ENCODE assay signal across 20 mouse cellular contexts in the genomic region with DNA sequence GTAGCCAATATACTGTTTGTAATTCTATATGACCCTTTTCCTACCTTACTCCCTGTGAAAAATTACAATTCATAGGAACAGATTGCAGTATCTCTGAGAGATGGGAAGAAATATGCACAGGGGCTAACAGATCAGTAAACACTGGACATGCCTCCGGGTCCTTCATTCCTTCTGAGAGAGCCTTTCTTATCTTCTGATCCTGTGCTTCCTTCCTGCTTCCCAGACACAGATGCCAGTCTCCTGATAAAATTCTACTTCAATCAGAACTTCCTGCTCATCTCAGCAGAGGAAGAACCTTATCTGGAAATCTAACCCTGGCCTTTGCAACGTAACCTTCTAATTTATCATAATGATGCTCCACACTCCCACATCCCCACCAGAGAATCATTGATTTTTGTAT. TPM values are rescaled to one million over a fixed set of nuclear protein-coding genes. Genes with fewer than 3 reads are reported as not detected.
"Had no signal": no experiment of that assay in that cellular context is flagged by ENCODE, and none has a peak within 500 bp of the region (broad histone marks: within the 10 kb centered on the region; RNA-seq: fewer than 3 reads in every experiment).

No protein-coding gene starts in this region.

- H3K27me3 ChIP-seq: liver, embryonic 15.5 days; lung, embryonic 15.5 days; neural tube, embryonic 13.5 days; stomach, embryonic 15.5 days had no signal

- H3K9ac ChIP-seq: liver, embryonic 15.5 days; lung, embryonic 15.5 days; neural tube, embryonic 13.5 days; stomach, embryonic 15.5 days had no signal

- ATAC-seq: inflammation-experienced regulatory T-cells, adult 6 months; intestine, postnatal 0 days had no signal

- H3K27ac ChIP-seq: limb, embryonic 10.5 days; liver, embryonic 15.5 days; lung, embryonic 15.5 days; midbrain, embryonic 10.5 days; neural tube, embryonic 13.5 days; stomach, embryonic 15.5 days had no signal

- H3K36me3 ChIP-seq: limb, embryonic 10.5 days; liver, embryonic 15.5 days; lung, embryonic 15.5 days; midbrain, embryonic 10.5 days; neural tube, embryonic 13.5 days; stomach, embryonic 15.5 days had no signal

- H3K4me3 ChIP-seq: limb, embryonic 10.5 days; liver, embryonic 15.5 days; lung, embryonic 15.5 days; midbrain, embryonic 10.5 days; neural tube, embryonic 13.5 days; stomach, embryonic 15.5 days had no signal

- H3K4me1 ChIP-seq: limb, embryonic 10.5 days; liver, embryonic 15.5 days; lung, embryonic 15.5 days; midbrain, embryonic 10.5 days; neural tube, embryonic 13.5 days; stomach, embryonic 15.5 days had no signal

- H3K4me2 ChIP-seq: liver, embryonic 11.5 days; liver, embryonic 15.5 days; lung, embryonic 15.5 days; neural tube, embryonic 13.5 days; stomach, embryonic 15.5 days had no signal

- DNase-seq: kidney, postnatal 25 days; layer of hippocampus, adult 9-11 months; midbrain, embryonic 14.5 days; right cerebral cortex, postnatal 14 days; thymus, postnatal 36 days had no signal

- H3K9me3 ChIP-seq: limb, embryonic 10.5 days; liver, embryonic 15.5 days; lung, embryonic 15.5 days; midbrain, embryonic 10.5 days; neural tube, embryonic 13.5 days; stomach, embryonic 15.5 days had no signal

RNA-seq across cellular contexts. Expression of a gene that starts 6.4 kb away (rescaled TPM):
- total RNA-seq: left cerebral cortex, postnatal 14 days; megakaryocyte, adult 5-6 weeks had no signal
- polyA plus RNA-seq: inflammation-experienced regulatory T-cells, adult 6 months; intestine, postnatal 0 days; kidney, embryonic 14.5 days; limb, embryonic 10.5 days; limb, embryonic 14.5 days; liver, embryonic 11.5 days; liver, embryonic 15.5 days; lung, embryonic 15.5 days; midbrain, embryonic 10.5 days; midbrain, embryonic 14.5 days; neural tube, embryonic 13.5 days; spleen, adult 2 months; stomach, embryonic 15.5 days; thymus, postnatal 0 days had no signal
